Mouse (Mus musculus) CH12.LX (cell line): ENCODE results near the gene Tpi1. TPM values are rescaled to one million over a fixed set of nuclear protein-coding genes. Genes with fewer than 3 reads are reported as not detected.
"Not testable (repeated sequence)": the region's sequence is repeated elsewhere in the genome, so short reads cannot be mapped to it uniquely, and the experiment has no call there.

Source experiments
- DNase-seq: peaks from one replicate; pipeline ENCODE4 v3.0.0-alpha.2; 2013; ENCODE audit errors: extremely low read depth
- H3K27ac ChIP-seq: 2 replicates; pipeline ENCODE4 v1.5.1; 2012; ENCODE audit warnings: low read depth, mild to moderate bottlenecking, control low read depth, moderate library complexity; ENCODE audit not compliant: insufficient read depth
- H3K27me3 ChIP-seq: replicated peaks from 2 replicates; pipeline ENCODE3; 2012; ENCODE audit warnings: inconsistent platforms
- H3K36me3 ChIP-seq, 2 experiments: replicated peaks in 1 of 2; 2 replicates each; pipeline versions ENCODE3 to v1.6.1; 2012; ENCODE audit warnings: inconsistent platforms in 1 of 2, low read length in 1 of 2, mild to moderate bottlenecking in 1 of 2, mixed read lengths in 1 of 2, moderate library complexity in 1 of 2; ENCODE audit not compliant: control insufficient read depth in 1 of 2, insufficient read depth in 1 of 2
- H3K4me1 ChIP-seq, 2 experiments: 2 replicates each; pipeline ENCODE4 v1.6.1; 2012; ENCODE audit warnings: inconsistent platforms in 1 of 2, moderate library complexity in 1 of 2; ENCODE audit not compliant: insufficient read depth in 2 of 2, control insufficient read depth in 1 of 2
- H3K4me2 ChIP-seq: 2 replicates; pipeline ENCODE4 v1.6.1; 2012; ENCODE audit warnings: low read depth, mild to moderate bottlenecking, control low read depth; ENCODE audit not compliant: poor library complexity, insufficient read depth, severe bottlenecking
- H3K4me3 ChIP-seq, 3 experiments: fragments of 150-350 bp in 1 of 3; sonication (generic) in 1 of 3; replicated peaks in 1 of 3; 2 replicates each; pipeline versions ENCODE3 to v1.5.1; 2011 to 2012; ENCODE audit warnings: low read depth in 2 of 3, low read length in 2 of 3, mild to moderate bottlenecking in 2 of 3, moderate library complexity in 2 of 3, control low read depth in 1 of 3, improper control_type of control experiment in 1 of 3, inconsistent platforms in 1 of 3, mixed read lengths in 1 of 3; ENCODE audit not compliant: poor library complexity in 1 of 3
- H3K79me2 ChIP-seq: replicated peaks from 2 replicates; pipeline ENCODE4 v1.6.1; 2012; ENCODE audit warnings: mild to moderate bottlenecking, moderate library complexity; ENCODE audit not compliant: control insufficient read depth, poor library complexity, insufficient read depth, severe bottlenecking; ENCODE audit errors: extremely low read depth
- H3K9ac ChIP-seq: 2 replicates; pipeline ENCODE4 v1.6.1; 2012; ENCODE audit warnings: low read depth, mild to moderate bottlenecking, control low read depth, moderate library complexity; ENCODE audit not compliant: insufficient read depth
- H3K9me3 ChIP-seq: replicated peaks from 2 replicates; pipeline ENCODE3; 2012; ENCODE audit warnings: low read length, inconsistent platforms, mixed read lengths
- KAT2A ChIP-seq: IDR thresholded peaks from 2 replicates; pipeline ENCODE4 v1.6.1; 2012; ENCODE audit warnings: low read length, improper control_type of control experiment, inconsistent platforms; ENCODE audit not compliant: insufficient replicate concordance
- MEF2A ChIP-seq: IDR thresholded peaks from 2 replicates; pipeline ENCODE4 v1.6.1; 2014; ENCODE audit warnings: low read depth, mild to moderate bottlenecking, inconsistent platforms, low read length, improper control_type of control experiment, borderline replicate concordance
- POLR2A ChIP-seq: IDR thresholded peaks from 2 replicates; pipeline ENCODE4 v1.6.1; 2011; ENCODE audit warnings: low read depth, mild to moderate bottlenecking, improper control_type of control experiment, low read length
- POLR2AphosphoS2 ChIP-seq: IDR thresholded peaks from 2 replicates; pipeline ENCODE4 v1.6.1; 2011; ENCODE audit warnings: low read depth, low read length, improper control_type of control experiment
- UBTF ChIP-seq: IDR thresholded peaks from 2 replicates; pipeline ENCODE4 v1.6.1; 2012; ENCODE audit warnings: low read depth, mild to moderate bottlenecking, inconsistent platforms, low read length, improper control_type of control experiment, moderate library complexity
- ZMIZ1 ChIP-seq: IDR thresholded peaks from 2 replicates; pipeline ENCODE4 v1.6.1; 2012; ENCODE audit warnings: low read depth, mild to moderate bottlenecking, inconsistent platforms, low read length, improper control_type of control experiment
- dilution Hi-C: fragments of 300-500 bp; cut with MboI; formaldehyde crosslinking; loops from 2 replicates; pipeline ENCODE4 v1.14.3; 2020; ENCODE audit warnings: low sequenced_read_pairs; ENCODE audit not compliant: extremely low pct_unique_long_range_greater_than_20kb, extremely low pct_ligation_motif_present
- in situ Hi-C: fragments of 300-500 bp; cut with MboI; formaldehyde crosslinking; loops from 3 replicates; pipeline ENCODE4 v1.14.3; 2019; ENCODE audit warnings: low sequenced_read_pairs, low pct_ligation_motif_present, low pct_unique_long_range_greater_than_20kb, mixed read lengths
- polyA plus RNA-seq: library from polyadenylated mRNA; unstranded; fragments of >175 nt; gene quantifications from 2 replicates; pipeline ENCODE4 v1.2.1, GENCODE M21; 2012; ENCODE audit warnings: low read depth; ENCODE audit not compliant: insufficient read length
- total RNA-seq, 2 experiments: library from RNA; depleted of rRNA; stranded (reverse); fragments of 300-350 nt in 1 of 2; fragments of >200 nt in 1 of 2; gene quantifications; 2 replicates each; pipeline ENCODE4 v1.2.3; 2012 to 2014

Gene Tpi1
- total and polyA plus RNA-seq, 3 experiments, result 758 to 1,645 (median 1,303) TPM

DNA sequence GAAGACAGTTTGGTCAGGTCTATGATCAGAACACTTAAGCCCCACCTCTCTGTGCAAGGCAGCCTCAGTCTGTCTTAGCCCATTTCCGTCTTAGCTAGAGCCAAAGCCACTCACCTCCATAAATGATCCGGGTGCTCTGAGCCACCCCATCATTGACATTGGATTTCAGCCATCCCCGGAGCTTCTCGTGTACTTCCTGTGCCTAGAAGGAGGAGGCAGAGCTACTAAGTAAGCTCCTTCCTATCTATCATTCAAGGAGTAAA lies 2.8 kb downstream of the Tpi1 start:
- Histone ChIP-seq H3K36me3 (peaks cover 37 to 72% of the 10 kb centered on the region in 2 experiments), H3K9me3 (no peaks in the 10 kb centered on the region), H3K9ac (no peak overlapping the region), H3K4me3 (no peak overlapping the region), H3K27ac (no peak overlapping the region), H3K27me3 (no peaks in the 10 kb centered on the region), H3K79me2 (peaks cover 23% of the 10 kb centered on the region), H3K4me2 (no peak overlapping the region), H3K4me1 (peaks cover 5 to 43% of the 10 kb centered on the region in 2 experiments)
- in situ Hi-C loops (no loop called here), dilution Hi-C loops (no loop called here)
- DNase-seq, result no peak
- TF ChIP-seq KAT2A, result no peak
- no peak for TF ChIP-seq UBTF

DNA sequence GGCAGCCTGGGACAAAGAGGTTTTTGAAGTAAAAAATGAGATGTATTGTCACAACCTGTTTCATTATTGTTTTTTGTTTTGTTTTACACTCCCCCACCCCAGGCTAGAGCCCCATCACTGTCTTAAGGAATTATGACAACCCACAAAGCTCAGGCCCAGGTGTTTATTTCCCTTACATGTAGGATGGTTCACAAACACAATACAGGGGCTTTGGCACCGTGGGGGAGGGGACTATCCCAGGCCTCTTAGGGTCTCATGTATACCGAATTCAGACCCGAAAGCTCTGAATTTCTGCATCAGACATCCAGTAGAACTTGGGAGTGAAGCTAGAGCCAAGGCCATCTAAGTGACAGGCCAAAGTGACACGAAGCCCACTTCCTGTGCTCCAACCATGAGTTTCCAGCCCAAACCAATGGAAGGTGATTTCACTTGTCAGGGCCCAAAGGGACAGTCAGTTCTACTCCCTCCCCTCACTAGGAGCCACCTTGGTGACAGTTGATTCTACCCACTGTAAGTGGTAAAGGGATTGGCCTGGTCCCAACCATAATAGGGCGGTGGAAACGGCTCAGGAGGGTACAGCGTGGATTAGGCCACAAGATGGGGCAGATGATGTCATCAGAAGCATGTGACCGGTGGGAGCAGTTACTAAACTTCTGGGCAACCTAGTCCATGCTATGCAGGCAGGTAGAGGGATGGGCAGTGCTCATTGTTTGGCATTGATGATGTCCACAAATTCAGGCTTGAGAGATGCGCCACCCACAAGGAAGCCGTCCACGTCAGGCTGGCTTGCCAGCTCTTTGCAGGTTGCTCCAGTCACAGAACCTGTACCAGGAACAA lies 3.3 kb downstream of the Tpi1 start:
- peaks cover 32 to 66% of the 10 kb centered on the region in 2 experiments for H3K36me3 ChIP-seq
- H3K4me1 ChIP-seq, result peaks cover 5 to 48% of the 10 kb centered on the region in 2 experiments
- H3K27ac ChIP-seq, H3K9me3 ChIP-seq, H3K27me3 ChIP-seq, dilution Hi-C loops, in situ Hi-C loops, DNase-seq, H3K4me2 ChIP-seq, H3K9ac ChIP-seq, H3K4me3 ChIP-seq: not testable (repeated sequence)
- H3K79me2 ChIP-seq, result peaks cover 23% of the 10 kb centered on the region

DNA sequence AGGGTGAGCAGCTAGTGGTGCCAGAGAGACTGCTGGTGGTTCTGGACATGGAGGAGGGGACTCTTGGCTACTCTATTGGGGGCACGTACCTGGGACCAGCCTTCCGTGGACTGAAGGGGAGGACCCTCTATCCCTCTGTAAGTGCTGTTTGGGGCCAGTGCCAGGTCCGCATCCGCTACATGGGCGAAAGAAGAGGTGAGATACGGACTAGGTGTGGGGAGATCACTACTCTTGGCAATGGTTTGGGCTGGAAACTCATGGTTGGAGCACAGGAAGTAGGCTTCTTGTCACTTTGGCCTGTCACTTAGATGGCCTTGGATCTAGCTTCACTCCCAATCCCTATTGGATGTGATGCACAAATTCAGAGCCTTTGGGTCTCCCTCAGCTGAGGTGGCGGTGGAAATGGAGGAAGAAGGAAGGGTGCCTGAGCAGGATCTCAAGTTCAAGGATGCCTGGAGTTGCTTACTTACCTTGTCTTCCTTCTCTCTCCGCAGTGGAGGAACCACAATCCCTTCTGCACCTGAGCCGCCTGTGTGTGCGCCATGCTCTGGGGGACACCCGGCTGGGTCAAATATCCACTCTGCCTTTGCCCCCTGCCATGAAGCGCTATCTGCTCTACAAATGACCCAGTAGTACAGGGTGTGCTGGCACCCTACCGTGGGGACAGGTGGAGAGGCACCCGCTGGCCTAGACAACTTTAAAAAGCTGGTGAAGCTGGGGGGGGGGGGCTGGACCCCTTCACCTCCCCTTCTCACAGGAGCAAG lies 4.1 kb downstream of the Tpi1 start:
- H3K27ac ChIP-seq, result no peak overlapping the region
- DNase-seq, result no peak
- no peaks in the 10 kb centered on the region for H3K9me3 ChIP-seq
- peaks cover 24 to 58% of the 10 kb centered on the region in 2 experiments for H3K36me3 ChIP-seq
- H3K4me1 ChIP-seq, result peaks cover 5 to 54% of the 10 kb centered on the region in 2 experiments
- in situ Hi-C loops, result no loop called here
- dilution Hi-C loops, result no loop called here
- no peak overlapping the region for H3K4me2 ChIP-seq
- no peaks in the 10 kb centered on the region for H3K27me3 ChIP-seq
- no peak overlapping the region for H3K4me3 ChIP-seq
- TF ChIP-seq POLR2AphosphoS2 (peak; percentile 87), POLR2A (peak; percentile 33; the same call in 1 of the 2 replicates), ZMIZ1 (peak; percentile 1; the same call in 1 of the 2 replicates), MEF2A (no peak)
- no peak overlapping the region for H3K9ac ChIP-seq
- H3K79me2 ChIP-seq, result peaks cover 23% of the 10 kb centered on the region
